Mouse (Mus musculus): ENCODE data around the gene Acat2.
"Not testable (repeated sequence)": the region's sequence is repeated elsewhere in the genome, so short reads cannot be mapped to it uniquely, and the experiment has no call there.

The Acat2 gene

DNA sequence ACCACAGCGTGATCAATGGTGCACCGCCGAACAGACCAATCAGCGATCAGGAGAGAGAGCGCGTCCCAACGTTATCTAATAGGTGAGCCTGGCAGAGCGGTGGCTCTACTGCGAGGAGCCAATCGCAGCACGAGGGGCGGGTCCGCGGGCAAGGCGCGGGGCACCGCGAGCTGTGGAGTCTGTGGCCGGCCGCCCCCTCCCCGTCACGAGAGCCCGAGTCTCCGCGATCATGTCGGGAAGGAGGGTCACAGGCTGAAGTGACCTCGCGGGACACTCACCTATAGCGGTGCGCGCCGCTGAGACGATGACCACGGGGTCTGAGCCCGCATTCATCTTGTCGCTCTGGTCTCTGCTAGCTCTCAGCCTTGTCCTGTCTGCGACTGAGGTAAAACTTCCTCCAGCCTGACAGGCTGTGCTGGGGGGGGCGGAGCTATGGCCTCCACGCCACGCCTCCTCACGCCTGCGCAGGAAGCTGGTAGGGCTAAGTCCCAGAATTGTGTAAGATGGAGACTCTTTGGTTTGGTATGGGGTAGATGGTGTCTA, at the start of gene Acat2:
Gene Acat2 (minus strand): TSS at position 417 of the 543 bp plus-strand sequence.
- peak; percentile 97 for DNase-seq

DNA sequence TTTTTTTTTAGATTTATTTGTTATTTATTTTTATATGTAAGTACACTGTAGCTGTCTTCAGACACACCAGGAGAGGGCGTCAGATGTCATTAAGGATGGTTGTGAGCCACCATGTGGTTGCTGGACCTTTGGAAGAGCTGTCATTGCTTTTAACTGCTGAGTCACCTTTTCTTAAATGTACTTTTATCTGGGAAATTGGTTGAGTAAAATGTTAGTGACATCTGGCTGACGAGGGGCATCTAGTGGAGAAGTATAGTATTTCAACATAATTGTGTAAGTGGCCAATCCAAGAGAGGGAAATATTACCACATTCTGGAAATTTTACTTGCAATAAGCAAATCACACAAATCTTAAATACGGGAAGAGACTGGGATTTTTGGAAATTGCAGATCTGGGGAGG, 49.3 kb upstream of the Acat2 start:
- peak in 1 of 2 experiments; percentile 30 for DNase-seq

DNA sequence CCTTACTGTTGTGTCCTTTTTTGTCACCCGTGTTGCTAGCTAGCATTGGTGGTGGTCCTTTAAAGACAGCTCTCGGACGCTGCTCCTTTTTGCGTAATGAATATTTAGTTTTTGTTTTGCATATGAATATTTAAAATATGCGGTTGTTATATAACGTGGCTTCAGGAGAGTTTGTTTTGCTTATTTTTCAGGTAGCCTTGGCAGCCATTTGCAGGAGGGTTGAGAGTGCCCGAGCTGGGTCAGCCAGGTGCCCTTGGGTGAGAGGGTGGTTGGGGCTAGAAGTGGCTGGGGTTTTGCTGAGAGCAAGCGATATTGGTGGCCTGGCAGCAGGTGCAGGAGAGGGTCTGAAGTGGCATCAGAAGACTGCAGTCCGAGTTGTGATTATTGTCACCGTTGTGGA, 48.0 kb upstream of the Acat2 start:
- DNase-seq: peak; percentile 28

DNA sequence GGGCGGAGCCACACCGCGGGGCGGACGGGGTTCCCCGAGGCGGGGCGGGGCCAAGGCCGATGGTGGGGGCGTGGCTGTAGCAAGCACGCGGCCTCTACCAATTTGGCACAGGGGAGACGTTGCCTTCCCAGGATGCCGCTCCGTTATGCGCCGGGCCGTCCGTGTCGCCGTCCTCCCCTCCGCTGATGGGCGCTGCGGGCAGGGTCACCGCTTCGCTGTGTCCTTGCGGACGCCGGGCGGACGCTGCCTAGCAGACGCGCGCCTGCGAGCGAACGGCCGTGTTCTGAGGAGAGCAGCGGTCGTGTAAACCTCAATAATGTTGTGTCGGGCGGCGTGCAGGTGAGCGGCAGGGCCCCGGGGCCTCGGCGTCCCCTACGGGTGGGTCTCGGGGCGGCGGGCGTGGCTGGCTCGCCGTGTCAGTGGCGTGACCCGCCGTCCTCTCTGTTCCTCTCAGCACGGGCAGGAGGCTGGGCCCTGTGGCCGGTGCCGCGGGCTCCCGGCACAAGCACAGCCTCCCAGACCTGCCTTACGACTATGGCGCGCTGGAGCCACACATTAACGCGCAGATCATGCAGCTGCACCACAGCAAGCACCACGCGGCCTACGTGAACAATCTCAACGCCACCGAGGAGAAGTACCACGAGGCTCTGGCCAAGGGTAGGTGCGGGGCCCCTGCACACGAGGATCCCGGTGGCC, 47.3 kb upstream of the Acat2 start:
- DNase-seq: peak; percentile 99 to 100

DNA sequence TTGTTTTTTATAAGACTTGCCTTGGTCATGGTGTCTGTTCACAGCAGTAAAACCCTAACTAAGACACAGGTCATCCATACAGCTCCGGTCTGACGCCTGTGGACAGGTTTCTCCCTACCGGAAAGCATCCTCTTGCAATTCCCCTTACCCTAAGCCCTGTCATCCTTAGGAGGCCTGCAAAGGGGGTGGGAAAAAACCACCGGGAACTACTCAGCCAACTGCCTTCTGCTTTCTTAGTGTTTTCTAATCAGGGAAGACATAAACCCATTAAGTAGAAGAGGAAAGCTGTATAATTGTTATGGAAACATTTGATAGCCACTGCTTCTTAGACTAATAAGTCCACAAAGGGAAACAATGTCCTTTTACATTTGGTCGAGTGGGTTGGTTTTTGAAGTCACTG, 46.4 kb upstream of the Acat2 start:
- DNase-seq: no peak

DNA sequence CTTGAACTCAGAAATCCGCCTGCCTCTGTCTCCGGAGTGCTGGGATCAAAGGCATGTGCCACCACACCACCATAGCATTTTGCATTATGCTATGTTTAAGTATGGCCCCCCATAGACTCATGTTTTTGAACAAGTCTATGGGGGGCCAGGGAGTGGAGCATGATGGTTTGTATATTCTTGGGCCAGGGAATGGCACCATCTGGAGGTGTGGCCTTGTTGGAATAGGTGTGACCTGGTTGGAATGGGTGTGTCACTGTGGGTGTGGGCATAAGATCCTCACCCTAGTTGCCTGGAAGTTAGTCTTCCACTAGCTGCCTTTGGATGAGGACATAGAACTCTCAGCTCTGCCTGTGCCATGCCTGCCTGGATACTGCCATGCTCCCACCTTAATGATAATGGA, 46.0 kb upstream of the Acat2 start, which contains the start of gene Sod2:
Gene Sod2 (plus strand): TSS at position 301 of the 400 bp plus-strand sequence.
- DNase-seq: not testable (repeated sequence)

DNA sequence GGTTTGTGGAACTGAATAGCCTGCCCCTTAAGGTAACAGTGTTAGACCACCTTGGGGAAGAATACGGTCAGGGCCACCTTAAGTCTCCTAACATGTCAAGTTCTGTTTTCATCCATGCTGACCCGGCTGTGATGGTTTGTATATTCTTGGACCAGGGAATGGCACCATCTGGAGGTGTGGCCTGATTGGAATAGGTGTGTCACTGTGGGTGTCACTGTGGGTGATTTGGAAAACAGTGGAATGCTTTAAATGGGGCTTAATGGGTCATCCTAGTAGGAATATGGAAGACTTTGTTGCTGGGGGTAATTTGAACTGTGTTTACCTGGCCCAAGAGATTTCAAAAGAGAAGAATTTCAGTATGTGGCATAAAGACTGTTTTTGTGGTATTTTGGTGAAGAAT, 43.9 kb upstream of the Acat2 start:
- DNase-seq: not testable (repeated sequence)

DNA sequence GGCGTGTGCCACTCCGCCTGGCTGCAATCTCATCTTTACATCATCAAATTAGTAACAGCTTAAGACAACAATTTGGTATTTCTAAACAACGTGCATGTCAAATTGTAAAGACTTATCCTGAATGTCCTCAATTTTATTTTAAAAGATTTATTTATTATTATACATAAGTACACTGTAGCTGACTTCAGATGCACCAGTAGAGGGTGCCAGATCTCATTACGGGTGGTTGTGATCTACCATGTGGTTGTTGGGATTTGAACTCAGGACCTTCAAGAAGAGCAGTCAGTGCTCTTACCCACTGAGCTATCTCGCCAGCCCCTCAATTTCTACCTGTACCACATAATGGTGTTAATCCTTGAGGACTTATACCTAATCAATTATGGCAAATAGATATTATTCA, 41.7 kb upstream of the Acat2 start:
- not testable (repeated sequence) for DNase-seq

DNA sequence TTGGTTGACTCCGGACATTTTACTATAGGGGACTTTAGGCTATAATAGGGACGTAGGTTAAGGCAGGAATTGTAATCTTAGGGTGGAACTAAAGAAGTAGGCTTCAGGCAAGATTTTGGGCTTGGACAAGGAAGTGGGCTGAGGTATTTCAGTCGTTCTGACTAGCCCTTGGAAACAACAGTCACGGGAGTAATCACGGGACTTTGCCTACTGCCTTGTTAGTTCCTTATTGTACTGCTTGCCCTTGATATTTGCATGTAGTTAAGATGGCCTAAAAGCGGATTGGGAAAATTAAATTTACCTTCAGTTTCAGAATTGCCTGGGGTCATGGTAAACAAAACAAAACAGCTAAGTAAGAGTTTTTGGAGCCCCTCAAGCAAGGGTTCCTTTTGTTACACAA, 38.5 kb upstream of the Acat2 start:
- DNase-seq: no peak

DNA sequence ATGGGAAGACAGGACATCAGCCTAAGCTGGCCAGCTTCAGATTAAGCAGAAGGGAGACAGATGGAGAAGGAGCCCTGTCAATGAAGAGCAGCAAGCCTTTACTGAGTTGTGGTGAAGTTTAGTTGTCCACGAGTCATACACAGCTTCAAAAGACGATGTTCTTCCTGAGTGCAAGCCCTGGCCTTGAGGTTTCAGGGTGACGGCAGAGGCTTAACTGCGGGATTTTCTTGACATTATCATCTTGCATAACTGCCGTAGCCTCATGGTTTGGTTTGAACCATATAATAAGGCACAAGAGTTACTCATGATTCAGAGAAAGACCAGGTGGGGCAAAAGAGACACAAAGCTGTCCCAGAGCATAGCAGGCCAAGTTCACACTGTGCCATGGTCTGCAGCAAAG, 37.3 kb upstream of the Acat2 start:
- no peak for DNase-seq

DNA sequence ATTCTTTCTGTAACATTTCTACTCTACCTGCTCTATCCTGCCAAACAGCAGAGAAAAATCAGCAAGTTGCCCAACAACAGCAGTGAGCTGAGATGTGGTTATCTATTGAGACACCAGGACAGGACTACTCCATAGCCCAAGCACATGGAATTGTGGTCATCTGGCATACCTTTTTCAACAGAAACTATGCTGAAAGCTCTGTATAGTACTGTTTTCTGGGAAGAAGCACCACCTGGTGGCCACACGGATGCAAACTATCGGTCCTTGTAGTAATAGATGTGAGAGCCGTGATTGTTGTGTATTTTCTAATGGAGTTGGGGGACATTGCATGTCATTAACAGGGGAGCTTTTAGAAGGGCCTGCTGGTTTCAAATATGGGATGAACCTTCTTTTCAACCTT, 35.8 kb upstream of the Acat2 start:
- DNase-seq: peak; percentile 72 to 83

DNA sequence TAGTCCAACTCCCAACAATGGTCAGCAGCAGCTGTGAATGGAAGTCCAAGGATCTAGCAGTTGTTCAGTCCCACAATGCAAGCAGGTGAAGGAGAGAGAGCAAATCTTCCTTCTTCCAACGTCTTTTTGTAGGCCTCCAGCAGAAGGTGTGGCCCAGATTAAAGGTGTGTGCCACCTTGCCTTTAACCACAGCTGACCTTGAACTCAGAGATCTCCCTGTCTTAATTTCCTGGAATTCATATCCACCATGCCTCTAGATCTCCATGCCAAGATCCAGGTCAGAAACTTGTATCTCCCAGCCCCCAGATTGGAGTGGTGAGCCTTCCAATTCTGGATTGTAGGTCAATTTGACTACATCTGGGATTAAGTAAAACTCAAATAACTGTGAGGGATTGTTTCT, 33.5 kb upstream of the Acat2 start, which contains the start of gene Wtap:
Gene Wtap (minus strand): TSS at position 101 of the 400 bp plus-strand sequence.
- DNase-seq: no peak

DNA sequence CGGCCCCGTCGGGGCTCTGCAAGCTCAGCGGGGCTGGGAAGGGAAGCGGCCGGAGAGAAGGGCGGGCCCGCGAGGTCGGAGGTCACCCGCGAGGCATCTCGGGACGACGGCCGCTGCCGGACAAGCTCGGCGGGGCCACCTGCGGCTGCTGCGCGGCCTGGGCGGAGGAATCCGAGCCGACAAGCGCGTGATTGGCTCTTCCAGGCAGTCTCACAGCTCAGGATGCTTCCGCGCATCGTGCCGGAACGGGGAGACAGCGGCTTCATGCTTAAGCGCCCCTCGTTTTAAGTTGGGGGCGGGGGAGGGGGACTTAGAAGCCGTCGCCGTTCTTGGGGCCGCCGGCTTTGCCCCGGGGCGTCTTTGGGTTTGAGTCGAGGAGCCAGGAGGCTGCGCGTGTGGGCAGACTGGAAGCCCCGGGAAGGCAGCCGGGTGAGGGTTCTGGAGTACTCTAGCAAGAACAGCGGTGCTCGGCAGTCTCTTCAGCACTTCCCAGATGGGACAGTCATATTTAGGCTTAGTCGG, 32.0 kb upstream of the Acat2 start:
- peak; percentile 98 to 99 for DNase-seq

DNA sequence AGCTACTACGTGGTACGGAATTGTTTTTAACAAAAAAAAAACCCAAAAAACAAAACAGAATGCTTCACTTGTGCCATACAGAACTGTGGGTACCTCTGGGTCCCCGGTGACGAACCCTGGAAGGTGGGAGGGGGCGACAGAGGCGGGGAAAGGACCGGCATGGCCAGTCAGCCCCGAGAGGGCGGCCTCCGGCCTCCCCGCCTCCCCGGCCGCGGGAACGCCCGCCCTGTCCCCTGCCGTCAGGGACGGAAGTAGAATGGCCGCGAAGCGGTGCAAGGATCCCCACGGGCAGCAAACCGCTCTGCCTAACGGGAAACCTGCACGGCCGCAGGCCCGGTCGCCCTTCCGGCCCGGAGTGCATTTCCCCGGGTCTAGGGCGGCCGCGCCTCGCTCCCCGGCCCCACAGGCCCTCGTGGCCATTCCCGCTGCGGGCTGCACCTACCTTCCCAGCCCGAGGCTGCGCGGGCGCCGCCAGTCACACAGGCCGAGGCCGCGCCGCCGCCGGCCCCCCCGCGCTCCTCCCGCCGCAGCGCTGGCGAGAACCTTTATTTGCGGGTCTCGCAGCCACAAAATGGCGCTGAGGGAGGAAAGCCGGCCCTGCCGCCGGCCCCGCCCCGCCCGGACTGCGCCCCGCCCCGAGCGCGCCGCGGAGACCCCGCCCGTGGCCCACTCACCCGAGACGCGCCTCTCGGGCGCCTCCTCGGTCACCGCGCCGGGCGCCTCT, 31.2 kb upstream of the Acat2 start:
- DNase-seq: peak; percentile 93 to 95

DNA sequence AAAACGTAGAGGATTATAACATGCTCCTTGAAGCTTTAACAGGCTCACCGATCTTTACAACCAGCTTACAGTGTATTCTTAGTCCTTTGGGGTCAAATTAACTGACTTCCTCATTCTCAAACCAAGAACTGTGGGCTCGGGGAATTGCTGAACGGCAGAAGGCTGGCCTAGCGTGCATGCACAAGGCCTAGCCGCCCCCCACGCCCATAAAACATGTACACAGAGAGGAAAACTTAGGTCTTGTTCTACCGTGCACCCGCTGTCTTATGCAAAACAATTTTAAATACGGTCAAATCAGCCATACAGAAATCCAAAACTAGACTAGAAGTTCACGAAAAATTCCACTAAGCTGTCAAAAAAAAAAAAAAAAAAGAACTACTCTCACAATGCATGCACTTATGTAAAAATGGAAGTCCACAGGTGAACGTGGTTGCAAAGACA, 30.7 kb upstream of the Acat2 start:
- peak in 1 of 2 experiments; percentile 31 for DNase-seq

DNA sequence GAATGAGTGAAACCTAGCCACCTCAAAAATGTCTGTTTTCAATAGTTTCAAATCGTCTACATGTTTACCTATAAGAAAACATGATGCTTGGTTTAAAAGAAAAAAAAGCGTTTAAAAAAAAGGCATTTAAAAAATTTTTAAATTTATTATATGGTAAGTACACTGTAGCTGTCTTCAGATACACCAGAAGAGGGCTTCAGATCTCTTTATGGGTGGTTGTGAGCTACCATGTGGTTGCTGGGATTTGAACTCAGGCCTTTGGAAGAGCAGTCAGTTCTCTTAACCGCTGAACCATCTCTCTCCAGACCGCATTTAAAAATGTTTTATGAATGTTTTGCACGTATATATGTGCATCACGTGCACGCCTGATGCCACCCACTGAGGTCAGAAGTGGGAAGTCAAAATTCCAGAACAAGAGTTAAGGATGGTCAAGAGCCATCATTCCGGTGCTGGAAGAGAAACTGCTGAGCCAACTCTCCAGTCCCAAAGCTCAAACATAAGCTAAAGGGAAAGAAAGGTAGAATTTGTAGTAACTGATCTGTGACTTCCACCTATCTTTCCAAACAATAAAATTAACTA, 30.1 kb upstream of the Acat2 start:
- no peak for DNase-seq

DNA sequence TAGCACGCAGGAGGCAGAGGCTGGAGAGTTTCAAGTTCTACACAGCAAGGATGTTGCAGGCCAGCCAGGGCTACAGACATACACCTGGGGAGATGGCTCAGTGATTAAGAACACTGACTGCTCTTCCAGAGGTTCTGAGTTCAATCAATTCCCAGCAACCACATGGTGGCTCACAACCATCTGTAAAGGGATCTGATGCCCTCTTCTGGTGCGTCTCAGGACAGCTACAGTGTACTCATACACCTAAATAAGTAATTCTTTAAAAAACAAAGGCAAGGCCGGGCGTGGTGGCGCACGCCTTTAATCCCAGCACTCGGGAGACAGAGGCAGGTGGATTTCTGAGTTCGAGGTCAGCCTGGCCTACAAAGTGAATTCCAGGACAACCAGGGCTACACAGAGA, 27.5 kb upstream of the Acat2 start:
- peak in 1 of 2 experiments; percentile 22 for DNase-seq

DNA sequence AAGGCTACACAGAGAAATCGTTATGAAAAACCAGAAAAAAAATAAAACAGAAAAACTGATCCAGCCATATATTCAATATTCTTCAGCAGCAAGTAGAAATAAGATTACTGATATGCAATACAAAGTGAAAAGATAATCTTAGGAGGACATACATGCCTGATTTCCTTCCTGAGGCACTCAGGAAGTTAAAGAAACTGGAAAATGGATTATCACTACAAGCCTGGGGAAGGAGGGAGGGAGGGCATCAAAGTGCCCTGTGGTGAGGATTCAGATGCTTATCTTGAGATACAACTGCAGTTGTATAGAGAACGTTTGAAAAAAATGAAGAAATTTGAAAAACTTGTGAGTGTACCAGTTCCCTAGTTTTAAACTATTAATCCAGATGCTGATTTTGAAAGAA, 23.4 kb upstream of the Acat2 start:
- no peak for DNase-seq

DNA sequence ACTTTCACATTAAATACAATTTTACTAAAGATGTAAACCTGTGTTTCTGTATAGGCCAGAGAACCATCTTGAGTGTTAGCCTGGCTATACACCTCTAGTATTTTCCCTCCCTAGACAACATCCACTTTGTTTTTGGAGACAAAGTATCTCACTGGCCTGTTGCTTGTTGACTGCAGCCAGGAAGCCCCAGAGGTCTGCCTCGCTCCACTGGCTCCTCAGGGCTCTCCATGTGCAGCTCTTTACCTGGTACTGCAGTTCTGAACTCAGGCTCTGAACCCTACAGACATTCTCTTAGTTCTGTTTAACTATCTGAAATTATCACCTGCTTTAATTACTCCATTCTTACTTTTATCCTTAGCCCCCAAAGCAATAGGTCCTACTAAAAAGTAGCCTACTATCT, 18.0 kb upstream of the Acat2 start:
- no peak for DNase-seq

DNA sequence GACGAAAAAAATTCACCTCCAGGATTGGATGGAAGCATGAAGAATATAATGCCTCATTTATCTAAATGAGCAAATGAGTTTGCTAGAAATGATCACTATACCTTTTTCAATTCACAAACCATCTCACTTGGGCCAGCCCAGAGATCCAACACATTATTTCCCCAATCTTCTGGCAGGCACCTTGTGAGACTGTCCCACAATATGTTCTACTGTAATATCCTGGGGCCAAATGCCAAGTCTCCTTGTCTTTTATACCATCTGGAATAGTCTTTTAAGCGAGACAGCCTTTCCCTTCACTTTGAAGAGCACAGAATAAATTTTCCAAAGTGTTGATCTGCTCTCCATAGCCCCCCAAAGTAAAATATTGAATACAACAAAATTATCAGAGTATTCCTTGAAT, 13.3 kb upstream of the Acat2 start:
- DNase-seq: peak in 1 of 2 experiments; percentile 48

DNA sequence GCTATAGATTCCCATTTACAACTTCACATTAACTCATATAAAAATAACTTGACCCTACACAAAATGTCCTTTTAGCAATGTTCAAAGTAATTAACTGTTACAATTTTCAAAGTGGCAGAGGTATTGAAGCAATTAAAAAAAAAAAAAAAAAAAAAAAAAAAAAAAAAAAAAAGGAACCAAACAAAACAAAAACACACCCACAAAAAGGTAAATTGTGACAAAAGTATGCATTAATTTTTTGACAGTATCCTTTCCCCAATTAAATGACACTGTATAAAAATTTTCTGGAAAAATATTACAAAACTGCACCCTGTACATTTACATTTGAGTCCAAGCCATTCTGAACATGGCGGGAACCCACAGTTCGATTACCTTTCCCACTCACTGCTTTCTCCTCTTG, 6.6 kb upstream of the Acat2 start:
- DNase-seq: no peak

DNA sequence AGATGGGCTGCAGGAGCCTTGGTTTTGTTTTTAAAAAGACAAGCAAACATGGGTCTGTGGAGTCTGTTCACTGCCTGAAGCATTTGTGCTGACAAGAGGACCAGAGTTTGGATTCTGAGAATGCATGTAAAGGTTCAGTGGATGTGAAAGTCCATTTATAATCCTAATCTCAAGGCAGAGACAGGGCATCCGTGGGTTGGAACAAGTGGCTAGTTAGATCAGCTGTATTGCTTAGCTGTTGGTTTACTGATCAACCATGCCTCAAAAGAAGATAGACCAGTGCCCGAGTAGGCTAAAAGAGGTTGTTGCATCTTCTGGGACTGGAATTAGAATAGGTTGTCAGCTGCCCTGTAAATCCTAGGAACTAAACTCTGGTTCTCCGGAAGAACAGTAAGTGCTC, 2.9 kb upstream of the Acat2 start:
- DNase-seq: no peak

DNA sequence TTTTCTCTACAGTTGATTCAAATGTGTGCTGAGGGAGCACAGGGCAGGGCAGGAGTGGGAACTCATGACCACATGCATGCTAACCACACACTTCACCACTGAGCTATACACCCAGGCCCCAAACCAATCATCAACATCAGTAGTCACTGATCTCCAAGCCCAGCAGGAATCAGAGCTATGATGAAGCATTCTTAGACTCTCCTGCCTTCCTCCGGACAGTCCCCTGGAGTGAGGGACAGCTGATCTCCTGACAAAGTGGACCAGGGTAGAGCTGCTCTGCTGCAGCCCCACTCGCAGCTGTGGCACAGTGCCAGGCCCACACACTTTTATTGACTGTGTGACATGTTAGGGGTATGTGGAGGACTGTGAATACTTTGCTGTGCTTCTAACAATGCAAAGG, 1.2 kb downstream of the Acat2 start:
- DNase-seq: not testable (repeated sequence)

Data from cerebellum, postnatal 25 days (tissue).